Mouse (Mus musculus) midbrain, embryonic 16.5 days (tissue): ENCODE measurements at regions not wholly inside any gene's neighbourhood (a gene's known extent, or its start where the extent isn't known, plus 50 kb on each side); places are given as distances from the start of the nearest gene placed in this dataset.
A peak's percentile ranks its signal among the peaks of the same experiment; 100 is the strongest.

Experiments used
- ATAC-seq: fragments of 200-750 bp; cut with Nextera tagmentation; 2 replicates; pipeline ENCODE4 v1.8.0; 2017; ENCODE audit warnings: moderate TSS enrichment
- H3K27ac ChIP-seq: fragments of 300-500 bp; sonication (generic); 2 replicates; pipeline ENCODE4 v1.5.1; 2014; ENCODE audit warnings: mild to moderate bottlenecking, low read length, mixed read lengths
- H3K27me3 ChIP-seq: fragments of 300-500 bp; sonication (generic); 2 replicates; pipeline ENCODE4 v1.6.1; 2014; ENCODE audit warnings: low read depth, low read length, mixed read lengths; ENCODE audit not compliant: control insufficient read depth, insufficient read depth
- H3K36me3 ChIP-seq: fragments of 300-500 bp; sonication (generic); 2 replicates; pipeline ENCODE4 v1.6.1; 2014; ENCODE audit warnings: mild to moderate bottlenecking, low read length, moderate library complexity, mixed read lengths; ENCODE audit not compliant: control insufficient read depth, insufficient read depth
- H3K4me1 ChIP-seq: fragments of 300-500 bp; sonication (generic); 2 replicates; pipeline ENCODE4 v1.6.1; 2014; ENCODE audit warnings: mild to moderate bottlenecking, low read length, mixed read lengths; ENCODE audit not compliant: control insufficient read depth, insufficient read depth
- H3K4me2 ChIP-seq: fragments of 300-500 bp; sonication (generic); 2 replicates; pipeline ENCODE4 v1.6.1; 2014; ENCODE audit warnings: mild to moderate bottlenecking, low read length, mixed read lengths
- H3K4me3 ChIP-seq: fragments of 300-500 bp; sonication (generic); 2 replicates; pipeline ENCODE4 v1.5.1; 2014; ENCODE audit warnings: low read depth, mild to moderate bottlenecking, low read length, moderate library complexity, mixed read lengths
- H3K9ac ChIP-seq: fragments of 300-500 bp; sonication (generic); 2 replicates; pipeline ENCODE4 v1.6.1; 2014; ENCODE audit warnings: low read depth, low read length, mixed read lengths
- H3K9me3 ChIP-seq: fragments of 300-500 bp; sonication (generic); replicated peaks from 2 replicates; pipeline ENCODE4 v1.6.1; 2014; ENCODE audit warnings: mild to moderate bottlenecking, low read length, mixed read lengths; ENCODE audit not compliant: control insufficient read depth, poor library complexity, severe bottlenecking
- WGBS: fragments of 180-500 bp; shearing (Covaris S2); extraction: QIAGEN DNeasy Blood & Tissue Kit; methylation state at CpG from one replicate; pipeline ENCODE4 v1.1.7; 2014; 5-methylcytosine and 5-hydroxymethylcytosine counted together

GRCm38 (mm10) chr15:41283199-41283598 lies 1149.0 kb downstream of the 9330182O14Rik start:
- Histone ChIP-seq H3K4me3 (no peak overlapping the region), H3K9me3 (no peaks in the 10 kb centered on the region)

GRCm38 (mm10) chr15:41286809-41287413 lies 1152.7 kb downstream of the 9330182O14Rik start:
- Histone ChIP-seq H3K4me3 (no peak overlapping the region), H3K27ac (no peak overlapping the region), H3K9me3 (no peaks in the 10 kb centered on the region), H3K27me3 (no peaks in the 10 kb centered on the region), H3K9ac (no peak overlapping the region), H3K4me1 (no peaks in the 10 kb centered on the region), H3K36me3 (no peaks in the 10 kb centered on the region), H3K4me2 (no peak overlapping the region)
- WGBS, result 87% methylated on average over 5 of the region's 5 CpGs
- no peak for ATAC-seq

More at GRCm38 (mm10) chr15:41283199-41283598, 1149.0 kb downstream of the 9330182O14Rik start:
- Histone ChIP-seq H3K36me3 (no peaks in the 10 kb centered on the region), H3K4me2 (no peak overlapping the region), H3K27me3 (no peaks in the 10 kb centered on the region), H3K9ac (no peak overlapping the region), H3K27ac (no peak overlapping the region), H3K4me1 (no peaks in the 10 kb centered on the region)
- 100% methylated on average over 1 of the region's 1 CpGs for WGBS
- ATAC-seq, result no peak

DNA sequence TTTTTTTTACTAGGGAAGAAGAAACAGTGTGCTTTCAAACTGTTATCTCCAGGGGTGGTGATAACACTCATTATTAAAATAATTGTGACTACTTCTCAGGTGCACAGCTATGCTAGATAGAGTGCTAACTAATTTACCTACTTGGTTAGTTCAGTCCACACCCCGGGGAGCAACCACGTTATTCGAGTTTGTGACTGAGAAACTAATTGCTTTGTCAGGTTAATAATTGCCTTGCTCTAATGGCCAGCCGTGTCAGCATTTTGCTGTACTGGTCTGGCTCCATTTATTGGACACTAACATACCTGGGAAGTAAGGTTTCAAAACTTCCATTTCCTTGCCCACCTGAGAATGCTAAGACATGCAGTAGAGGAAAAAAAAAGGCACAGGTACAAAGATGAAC lies 1163.3 kb downstream of the 9330182O14Rik start:
- H3K9me3 ChIP-seq, result no peaks in the 10 kb centered on the region; the same call in 1 of the 2 replicates
- no peak overlapping the region for H3K4me3 ChIP-seq
- no peaks in the 10 kb centered on the region for H3K4me1 ChIP-seq
- no peaks in the 10 kb centered on the region for H3K36me3 ChIP-seq
- no peaks in the 10 kb centered on the region for H3K27me3 ChIP-seq
- H3K9ac ChIP-seq, result no peak overlapping the region
- 80% methylated on average over 4 of the region's 4 CpGs for WGBS
- ATAC-seq, result no peak
- H3K4me2 ChIP-seq, result no peak overlapping the region
- H3K27ac ChIP-seq, result no peak overlapping the region

- no peak for ATAC-seq
- Histone ChIP-seq H3K27me3 (no peaks in the 10 kb centered on the region), H3K9me3 (no peaks in the 10 kb centered on the region), H3K27ac (no peak overlapping the region), H3K4me3 (no peak overlapping the region), H3K4me1 (no peaks in the 10 kb centered on the region), H3K36me3 (no peaks in the 10 kb centered on the region), H3K4me2 (no peak overlapping the region), H3K9ac (no peak overlapping the region)
- 80% methylated on average over 1 of the region's 1 CpGs for WGBS
Observed at GRCm38 (mm10) chr15:41306638-41307037, 1172.5 kb downstream of the 9330182O14Rik start.

GRCm38 (mm10) chr15:41311728-41312320 lies 1177.7 kb downstream of the 9330182O14Rik start:
- Histone ChIP-seq H3K36me3 (no peaks in the 10 kb centered on the region), H3K27me3 (no peaks in the 10 kb centered on the region), H3K9ac (no peak overlapping the region), H3K9me3 (no peaks in the 10 kb centered on the region), H3K4me1 (no peaks in the 10 kb centered on the region), H3K27ac (no peak overlapping the region), H3K4me3 (no peak overlapping the region), H3K4me2 (no peak overlapping the region)
- WGBS, result 81% methylated on average over 5 of the region's 5 CpGs
- no peak for ATAC-seq

DNA sequence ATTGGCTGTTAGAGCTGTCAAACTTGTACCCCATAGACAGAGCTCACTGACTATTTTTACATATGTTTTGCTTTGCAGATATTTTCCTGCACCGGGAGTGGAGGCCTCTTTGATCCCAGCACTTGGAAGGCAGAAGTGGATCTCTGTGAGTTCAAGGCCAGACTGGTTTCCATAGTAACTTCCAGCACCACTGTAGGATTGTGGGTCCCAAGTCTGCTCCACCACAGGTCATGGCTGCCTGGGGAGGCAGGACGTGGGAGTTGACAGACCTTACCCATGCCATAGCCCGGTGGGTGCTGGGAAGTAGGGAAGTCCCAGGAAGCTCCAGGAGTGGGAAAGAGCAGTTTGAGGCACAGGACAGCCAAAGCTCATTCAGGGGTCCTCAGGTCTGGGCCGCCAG lies 1180.8 kb downstream of the 9330182O14Rik start:
- no peaks in the 10 kb centered on the region for H3K9me3 ChIP-seq
- 62% methylated on average over 4 of the region's 4 CpGs for WGBS
- H3K4me1 ChIP-seq, result no peaks in the 10 kb centered on the region
- H3K4me2 ChIP-seq, result no peak overlapping the region
- H3K9ac ChIP-seq, result no peak overlapping the region
- H3K36me3 ChIP-seq, result no peaks in the 10 kb centered on the region
- no peak overlapping the region for H3K4me3 ChIP-seq
- ATAC-seq, result no peak
- no peaks in the 10 kb centered on the region for H3K27me3 ChIP-seq
- H3K27ac ChIP-seq, result no peak overlapping the region

- no peak overlapping the region for H3K4me2 ChIP-seq
- no peaks in the 10 kb centered on the region for H3K36me3 ChIP-seq
- H3K4me3 ChIP-seq, result no peak overlapping the region
- H3K9me3 ChIP-seq, result no peaks in the 10 kb centered on the region
- ATAC-seq, result peak; percentile 67; the same call in 1 of the 2 replicates
- H3K4me1 ChIP-seq, result no peaks in the 10 kb centered on the region
- no peaks in the 10 kb centered on the region for H3K27me3 ChIP-seq
- 26% methylated on average over 7 of the region's 7 CpGs for WGBS
- H3K9ac ChIP-seq, result no peak overlapping the region
- H3K27ac ChIP-seq, result no peak overlapping the region
Observed at GRCm38 (mm10) chr15:41325633-41326252, 1191.6 kb downstream of the 9330182O14Rik start.

- no peak overlapping the region for H3K9ac ChIP-seq
- 80% methylated on average over 2 of the region's 2 CpGs for WGBS
Observed at GRCm38 (mm10) chr15:41329286-41329685, 1195.1 kb downstream of the 9330182O14Rik start.

DNA sequence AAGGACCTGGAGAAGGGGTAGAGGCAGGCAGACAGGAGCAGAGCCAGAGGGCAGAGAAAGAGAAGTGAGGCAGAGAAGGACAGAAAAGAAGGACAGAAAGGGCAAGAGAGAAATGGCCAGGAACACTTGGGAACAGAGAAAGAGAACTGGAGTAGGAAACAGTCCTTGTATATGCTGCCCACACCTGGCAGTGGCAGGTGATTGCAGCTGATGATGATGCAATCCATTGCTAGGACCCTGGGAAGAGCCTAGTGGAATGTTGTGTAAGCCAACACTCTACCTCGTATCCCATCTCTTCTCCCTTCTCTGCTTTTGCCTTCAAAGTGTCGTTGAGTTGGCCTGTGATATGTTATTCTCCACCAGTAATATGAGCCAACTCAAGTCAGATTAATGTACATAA lies 1195.9 kb downstream of the 9330182O14Rik start:
- no peaks in the 10 kb centered on the region for H3K4me1 ChIP-seq
- no peaks in the 10 kb centered on the region for H3K36me3 ChIP-seq
- H3K9me3 ChIP-seq, result no peaks in the 10 kb centered on the region
- H3K4me3 ChIP-seq, result no peak overlapping the region
- no peaks in the 10 kb centered on the region for H3K27me3 ChIP-seq
- no peak overlapping the region for H3K9ac ChIP-seq
- H3K27ac ChIP-seq, result no peak overlapping the region
- 41% methylated on average over 2 of the region's 2 CpGs for WGBS
- ATAC-seq, result no peak
- H3K4me2 ChIP-seq, result no peak overlapping the region

More at GRCm38 (mm10) chr15:41329286-41329685, 1195.1 kb downstream of the 9330182O14Rik start:
- Histone ChIP-seq H3K27me3 (no peaks in the 10 kb centered on the region), H3K4me3 (no peak overlapping the region), H3K4me1 (no peaks in the 10 kb centered on the region), H3K27ac (no peak overlapping the region), H3K9me3 (no peaks in the 10 kb centered on the region), H3K4me2 (no peak overlapping the region), H3K36me3 (no peaks in the 10 kb centered on the region)
- no peak for ATAC-seq
